Mouse (Mus musculus) heart, embryonic 14.5 days (tissue): ENCODE measurements around the gene Prc1. TPM values are rescaled to one million over a fixed set of nuclear protein-coding genes. Genes with fewer than 3 reads are reported as not detected.

Experiments
- ATAC-seq: fragments of 200-750 bp; cut with Nextera tagmentation; 2 replicates; pipeline ENCODE4 v1.8.0; 2017; ENCODE audit warnings: low read depth, moderate TSS enrichment; ENCODE audit not compliant: insufficient number of reproducible peaks, insufficient read depth, low FRiP score
- H3K27ac ChIP-seq, 2 experiments: fragments of 200-500 bp in 1 of 2; fragments of 300-500 bp in 1 of 2; sonication (generic) in 1 of 2; replicated peaks in 1 of 2; 2 replicates each; pipeline ENCODE4 v1.5.1; 2012 to 2014; ENCODE audit warnings: low read depth in 2 of 2, low read length in 2 of 2, control low read depth in 1 of 2, mild to moderate bottlenecking in 1 of 2, mixed read lengths in 1 of 2; ENCODE audit not compliant: control insufficient read depth in 1 of 2, insufficient read depth in 1 of 2
- H3K27me3 ChIP-seq: fragments of 300-500 bp; sonication (generic); 2 replicates; pipeline ENCODE4 v1.6.1; 2014; ENCODE audit warnings: mild to moderate bottlenecking, low read length, control low read depth; ENCODE audit not compliant: control insufficient read depth, insufficient read depth
- H3K36me3 ChIP-seq: fragments of 300-500 bp; sonication (generic); 2 replicates; pipeline ENCODE4 v1.6.1; 2014; ENCODE audit warnings: mild to moderate bottlenecking, control low read depth, low read length, mixed read lengths; ENCODE audit not compliant: control insufficient read depth, insufficient read depth
- H3K4me1 ChIP-seq, 2 experiments: fragments of 200-500 bp in 1 of 2; fragments of 300-500 bp in 1 of 2; sonication (generic) in 1 of 2; 2 replicates each; pipeline ENCODE4 v1.6.1; 2012 to 2014; ENCODE audit warnings: low read length in 2 of 2, control low read depth in 1 of 2, mixed read lengths in 1 of 2; ENCODE audit not compliant: control insufficient read depth in 2 of 2, insufficient read depth in 2 of 2
- H3K4me2 ChIP-seq: fragments of 300-500 bp; sonication (generic); 2 replicates; pipeline ENCODE4 v1.6.1; 2014; ENCODE audit warnings: mild to moderate bottlenecking, low read length
- H3K4me3 ChIP-seq, 2 experiments: fragments of 200-500 bp in 1 of 2; fragments of 300-500 bp in 1 of 2; sonication (generic) in 1 of 2; 2 replicates each; pipeline ENCODE4 v1.5.1; 2012 to 2014; ENCODE audit warnings: low read length in 2 of 2, mild to moderate bottlenecking in 2 of 2, control low read depth in 1 of 2, low read depth in 1 of 2, moderate library complexity in 1 of 2; ENCODE audit not compliant: control insufficient read depth in 1 of 2, insufficient read depth in 1 of 2
- H3K9ac ChIP-seq: fragments of 300-500 bp; sonication (generic); 2 replicates; pipeline ENCODE4 v1.6.1; 2014; ENCODE audit warnings: mild to moderate bottlenecking, low read length
- H3K9me3 ChIP-seq: fragments of 300-500 bp; sonication (generic); 2 replicates; pipeline ENCODE4 v1.6.1; 2016; ENCODE audit warnings: low read length, control low read depth; ENCODE audit not compliant: control insufficient read depth
- WGBS: fragments of 180-500 bp; shearing (Covaris S2); extraction: QIAGEN DNeasy Blood & Tissue Kit; methylation state at CpG from one replicate; pipeline ENCODE4 v1.1.7; 2014; 5-methylcytosine and 5-hydroxymethylcytosine counted together
- polyA plus RNA-seq: library from polyadenylated mRNA; unstranded; fragments of >200 nt; fragmentation: Nextera tagmentation; extraction: Ambion mirVana; gene quantifications from 2 replicates; pipeline ENCODE4 v1.2.1, GENCODE M21; 2014

Prc1 gene
- polyA plus RNA-seq, 1 experiment from 2014 or later, result 148 TPM

DNA sequence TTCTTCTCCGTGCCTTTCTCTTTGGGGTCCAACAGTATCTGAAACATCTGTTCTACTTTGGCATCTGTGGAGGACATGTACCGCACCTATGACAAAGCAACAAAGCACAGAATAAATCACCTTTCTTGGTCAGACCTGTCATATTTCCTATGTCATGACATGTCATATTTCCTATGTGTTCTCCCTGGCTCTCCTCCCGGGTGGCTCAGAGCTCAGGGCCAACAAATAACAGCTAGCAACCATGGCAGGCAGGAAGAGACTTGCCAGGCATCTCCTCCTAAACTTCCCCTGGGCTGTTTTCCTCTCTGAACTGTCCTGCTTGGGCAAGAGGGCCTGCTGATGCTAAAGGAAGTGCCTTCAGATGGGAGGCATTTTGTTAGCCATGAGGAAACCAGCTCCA is 42.7 kb downstream of the Prc1 start:
- Histone ChIP-seq H3K27me3 (no peaks in the 10 kb centered on the region), H3K36me3 (peaks cover 59% of the 10 kb centered on the region)
- WGBS, result 87% methylated on average over 3 of the region's 3 CpGs

DNA sequence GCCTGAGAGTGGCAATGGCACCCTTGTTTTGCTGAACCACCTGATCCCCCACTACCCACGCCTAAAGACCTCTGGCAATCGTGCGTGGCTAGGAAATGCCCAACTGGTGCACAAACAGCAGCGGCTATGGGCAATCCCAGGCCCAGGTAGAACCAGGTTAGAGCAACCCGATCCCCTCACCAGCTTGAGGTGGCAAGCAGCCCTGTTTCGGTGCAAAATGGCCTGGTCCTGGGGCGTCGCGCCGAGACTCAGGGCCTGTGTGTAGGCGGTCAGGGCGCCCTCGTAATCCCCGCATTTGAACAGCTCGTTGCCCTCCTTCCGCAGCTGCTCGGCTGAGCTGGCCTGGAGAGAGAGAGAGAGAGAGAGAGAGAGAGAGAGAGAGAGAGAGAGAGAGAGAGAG is 45.1 kb downstream of the Prc1 start:
- Histone ChIP-seq H3K4me1 (peaks cover 22 to 33% of the 10 kb centered on the region in 2 experiments), H3K27ac (no peak overlapping the region; a peak in 1 of 4 replicates), H3K36me3 (peaks cover 35% of the 10 kb centered on the region), H3K9ac (peak overlapping the region; percentile 70), H3K4me2 (peak overlapping the region; percentile 69), H3K27me3 (no peaks in the 10 kb centered on the region), H3K9me3 (no peaks in the 10 kb centered on the region), H3K4me3 (peak overlapping the region; percentile 62 to 82)
- WGBS, result 8% methylated on average over 17 of the region's 17 CpGs
- no peak for ATAC-seq

More for the DNA sequence above, 42.7 kb downstream of the Prc1 start:
- Histone ChIP-seq H3K9me3 (no peaks in the 10 kb centered on the region), H3K9ac (no peak overlapping the region), H3K4me1 (peaks cover 16 to 21% of the 10 kb centered on the region in 2 experiments), H3K27ac (no peak overlapping the region), H3K4me3 (no peak overlapping the region), H3K4me2 (no peak overlapping the region)
- no peak for ATAC-seq

DNA sequence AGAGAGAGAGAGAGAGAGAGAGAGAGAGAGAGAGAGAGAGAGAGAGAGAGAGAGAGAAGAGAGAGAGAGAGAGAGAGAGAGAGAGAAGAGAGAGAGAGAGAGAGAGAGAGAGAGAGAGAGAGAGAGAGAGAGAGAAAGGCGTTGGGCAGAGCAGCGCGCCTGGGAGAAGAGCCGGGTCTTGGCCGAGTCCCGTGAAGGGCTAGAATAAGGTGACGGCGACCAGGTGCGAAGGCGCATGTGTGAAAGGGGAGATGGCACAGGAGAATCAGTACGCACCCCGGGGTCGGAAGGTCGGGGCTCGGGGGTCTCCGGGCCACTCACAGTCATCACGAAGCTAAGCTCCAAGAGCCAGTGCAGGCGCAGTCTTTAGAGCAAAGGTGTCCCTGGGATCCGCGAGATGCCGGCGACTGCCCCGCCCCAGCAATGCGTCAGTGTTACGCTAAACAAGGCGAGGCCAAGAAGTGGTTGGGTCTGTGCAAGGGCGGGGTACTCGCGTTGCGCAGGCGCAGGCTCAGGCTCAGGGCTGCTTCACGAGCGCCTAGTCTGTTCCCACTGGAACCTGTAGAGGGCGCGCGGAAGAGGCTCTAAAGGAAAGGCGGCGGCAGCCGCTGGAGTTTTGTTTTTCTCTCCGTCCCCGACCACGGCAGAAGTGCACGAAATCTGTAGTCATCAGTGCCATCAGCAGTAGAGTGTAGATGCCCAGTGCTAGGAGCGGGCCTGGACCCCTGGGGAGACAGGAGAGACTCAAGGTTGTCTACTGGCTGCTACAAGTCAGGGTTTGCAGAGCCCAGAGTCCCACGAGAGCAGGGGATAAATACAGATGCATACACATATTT is 45.8 kb downstream of the Prc1 start:
- Histone ChIP-seq H3K27ac (peak overlapping the region; percentile 90 to 94), H3K4me1 (peaks cover 22 to 33% of the 10 kb centered on the region in 2 experiments), H3K9ac (peak overlapping the region; percentile 70), H3K27me3 (no peaks in the 10 kb centered on the region), H3K36me3 (peaks cover 29% of the 10 kb centered on the region), H3K4me2 (peak overlapping the region; percentile 69), H3K9me3 (no peaks in the 10 kb centered on the region), H3K4me3 (peak overlapping the region; percentile 62 to 82)
- peak; percentile 97 for ATAC-seq
- WGBS, result under 1% methylated on average over 45 of the region's 45 CpGs

DNA sequence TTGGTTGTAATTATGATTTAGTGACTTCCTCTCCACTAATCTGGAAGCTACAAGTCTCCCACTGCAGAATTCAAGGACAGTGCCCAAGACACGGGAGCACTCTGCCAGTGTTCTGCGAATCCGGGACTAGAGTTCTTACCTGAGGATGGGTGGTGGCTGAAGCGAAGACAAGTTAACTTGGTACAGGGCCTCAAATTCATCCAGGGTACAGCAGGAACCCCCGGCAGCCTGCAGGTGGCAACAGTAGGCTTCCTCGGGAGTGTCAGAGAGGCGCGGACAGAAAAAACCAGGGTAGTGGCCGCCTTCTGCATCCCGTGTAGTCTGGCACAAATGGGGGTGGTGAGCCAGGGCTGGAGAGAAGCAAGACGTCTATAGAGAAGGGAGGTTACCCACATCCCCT is 46.5 kb downstream of the Prc1 start, which contains the start of gene Unc45a:
Unc45a (minus strand) TSS at position 213 of the 400 bp plus-strand sequence.
- H3K9me3 ChIP-seq, result no peaks in the 10 kb centered on the region
- no peaks in the 10 kb centered on the region for H3K27me3 ChIP-seq
- H3K4me3 ChIP-seq, result peak within 1 kb of the TSS; percentile 62 to 82
- H3K27ac ChIP-seq, result peak within 1 kb of the TSS; percentile 90 to 94
- H3K4me1 ChIP-seq, result peaks cover 22 to 33% of the 10 kb centered on the region in 2 experiments
- H3K36me3 ChIP-seq, result peaks cover 21% of the 10 kb centered on the region
- H3K9ac ChIP-seq, result peak within 1 kb of the TSS; percentile 70
- ATAC-seq, result peak; percentile 55
- peak within 1 kb of the TSS; percentile 69 for H3K4me2 ChIP-seq
- WGBS, result 1% methylated on average over 11 of the region's 11 CpGs

GRCm38 (mm10) chr7:80341793-80342192 is 47.5 kb downstream of the Prc1 start:
- no peak for ATAC-seq
- Histone ChIP-seq H3K27ac (no peak overlapping the region), H3K4me2 (no peak overlapping the region), H3K27me3 (no peaks in the 10 kb centered on the region), H3K4me3 (no peak overlapping the region), H3K9me3 (no peaks in the 10 kb centered on the region), H3K9ac (no peak overlapping the region), H3K4me1 (peaks cover 22 to 35% of the 10 kb centered on the region in 2 experiments), H3K36me3 (peaks cover 11% of the 10 kb centered on the region)
- 54% methylated on average over 7 of the region's 7 CpGs for WGBS

- Histone ChIP-seq H3K4me1 (peaks cover 24 to 35% of the 10 kb centered on the region in 2 experiments), H3K27me3 (no peaks in the 10 kb centered on the region), H3K9ac (peak within 1 kb of the TSS; percentile 92), H3K27ac (peak within 1 kb of the TSS; percentile 68), H3K4me3 (peak within 1 kb of the TSS; percentile 55 to 67), H3K9me3 (no peaks in the 10 kb centered on the region), H3K36me3 (peaks cover under 1% of the 10 kb centered on the region; the same call in 1 of the 2 replicates), H3K4me2 (peak within 1 kb of the TSS; percentile 81)
- ATAC-seq, result no peak
- 2% methylated on average over 25 of the region's 25 CpGs for WGBS
Observed at GRCm38 (mm10) chr7:80342858-80343257, 48.6 kb downstream of the Prc1 start, which contains the start of gene Hddc3. Gene Hddc3 (plus strand): TSS chr7:80343104.

DNA sequence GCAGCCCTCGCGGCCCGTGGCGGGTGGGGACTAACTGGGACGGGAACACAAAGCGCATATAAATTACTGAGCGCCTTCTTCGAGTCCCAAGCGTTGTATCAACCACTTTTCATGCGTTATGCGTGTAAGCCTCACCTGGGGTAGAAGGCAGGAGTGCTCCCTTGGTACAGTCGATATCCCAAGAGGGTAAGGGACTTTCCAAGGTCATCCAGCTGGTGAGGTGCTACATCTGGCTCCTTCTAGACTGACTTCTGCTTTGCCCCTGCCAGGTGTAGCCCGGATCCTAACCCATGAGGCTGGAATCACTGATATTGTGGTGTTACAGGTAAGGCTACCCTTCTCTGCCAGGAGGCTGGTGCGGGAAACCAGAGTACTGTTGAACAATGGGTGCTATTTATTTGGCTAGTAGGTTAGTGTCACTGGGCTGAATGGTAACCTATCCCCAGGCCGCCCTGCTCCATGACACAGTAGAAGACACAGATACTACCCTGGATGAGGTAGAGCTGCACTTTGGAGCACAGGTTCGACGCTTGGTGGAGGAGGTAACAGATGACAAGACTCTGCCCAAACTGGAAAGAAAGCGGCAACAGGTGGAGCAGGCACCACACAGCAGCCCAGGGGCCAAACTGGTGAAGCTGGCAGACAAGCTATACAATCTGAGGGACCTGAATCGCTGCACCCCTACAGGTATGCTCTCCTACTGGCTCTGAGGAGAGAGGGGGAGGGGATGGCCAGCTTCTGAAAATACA is 49.2 kb downstream of the Prc1 start:
- no peaks in the 10 kb centered on the region for H3K9me3 ChIP-seq
- H3K27ac ChIP-seq, result peak overlapping the region; percentile 68
- peak overlapping the region; percentile 55 to 67 for H3K4me3 ChIP-seq
- 26% methylated on average over 19 of the region's 19 CpGs for WGBS
- peak overlapping the region; percentile 81 for H3K4me2 ChIP-seq
- no peak for ATAC-seq
- peak overlapping the region; percentile 92 for H3K9ac ChIP-seq
- H3K27me3 ChIP-seq, result no peaks in the 10 kb centered on the region
- H3K4me1 ChIP-seq, result peaks cover 24 to 33% of the 10 kb centered on the region in 2 experiments
- H3K36me3 ChIP-seq, result no peaks in the 10 kb centered on the region
